In genomic region chr2:29317906-29318470, GRCm38 (mm10) we compare ENCODE assay signal across 13 mouse cellular contexts. TPM values are rescaled to one million over a fixed set of nuclear protein-coding genes. Genes with fewer than 3 reads are reported as not detected.
DNase-seq lines count a peak whose midpoint lies in the region.
"Had no signal": no experiment of that assay in that cellular context is flagged by ENCODE, and none has a peak within 500 bp of the region (broad histone marks: within the 10 kb centered on the region; RNA-seq: fewer than 3 reads in every experiment).

No protein-coding gene starts in this region.

- intact Hi-C loops in left cerebral cortex, postnatal 14 days (cut with DNase I), result no loop called here
- intact Hi-C loops in left cerebral cortex, postnatal 4 days (cut with DNase I), result no loop called here

- DNase-seq in frontal cortex, adult 2 months (ENCODE audit: extremely low spot score in 1 of 2, low spot score in 1 of 2), result peak; percentile 37 to 38
- no peak for DNase-seq in frontal cortex, postnatal 14 days (ENCODE audit: low spot score in 2 of 2)
- DNase-seq in left cerebral cortex, postnatal 14 days (ENCODE audit: low spot score in 2 of 2), result peak; percentile 19 to 23
- DNase-seq in left cerebral cortex, postnatal 4 days, result no peak
- DNase-seq in brain, embryonic 18.5 days (ENCODE audit: low read depth, low spot score), result peak; percentile 26
- DNase-seq in right cerebral cortex, postnatal 4 days, result peak; percentile 13
- no peak for DNase-seq in spleen, postnatal 10 days (ENCODE audit: low spot score in 2 of 2)
- DNase-seq: adrenal gland, postnatal 25 days; cerebellum, adult 11 months; cerebellum, adult 8-10 months; cerebellum, postnatal 14 days; embryo, embryonic 11 days; gastrocnemius, postnatal 14 days had no signal

RNA-seq across cellular contexts. Expression of gene Med27, which starts 28.6 kb away (rescaled TPM):
- 41.7 and 47.5 TPM in 2 replicates for polyA plus RNA-seq in frontal cortex, adult 2 months (2012; rRNA removed)
- 10 to 100 TPM; 34.6 to 35.6 TPM for total RNA-seq in left cerebral cortex, postnatal 14 days (2021)
- total RNA-seq in left cerebral cortex, postnatal 4 days (2021), result 10 to 100 TPM; 40.6 to 44.1 TPM

Comparison
In these comparisons a context has a peak if more than half of its experiments do, and no peak if none do; other contexts are left out.
1. DNase-seq: peak in frontal cortex, adult 2 months (2 of 2), left cerebral cortex, postnatal 14 days (2 of 2), brain, embryonic 18.5 days (single experiment) and right cerebral cortex, postnatal 4 days (single experiment); none in frontal cortex, postnatal 14 days (0 of 2), left cerebral cortex, postnatal 4 days (single experiment) and spleen, postnatal 10 days (0 of 2).